Mouse (Mus musculus) intestine, postnatal 0 days (tissue): Measurements from ENCODE around the gene Yaf2. TPM values are rescaled to one million over a fixed set of nuclear protein-coding genes. Genes with fewer than 3 reads are reported as not detected.
"Not testable (repeated sequence)": the region's sequence is repeated elsewhere in the genome, so short reads cannot be mapped to it uniquely, and the experiment has no call there.

Source experiments
- ATAC-seq: fragments of 200-750 bp; cut with Nextera tagmentation; 2 replicates; pipeline ENCODE4 v1.8.0; 2017; ENCODE audit warnings: mild to moderate bottlenecking, moderate TSS enrichment, moderate library complexity
- H3K27ac ChIP-seq: fragments of 300-500 bp; sonication (generic); 2 replicates; pipeline ENCODE4 v1.5.1; 2014; ENCODE audit warnings: mild to moderate bottlenecking, low read depth, low read length, moderate library complexity
- H3K27me3 ChIP-seq: fragments of 300-500 bp; sonication (generic); replicated peaks from 2 replicates; pipeline ENCODE4 v1.6.1; 2014; ENCODE audit warnings: low read length, mixed read lengths; ENCODE audit not compliant: control insufficient read depth, insufficient read depth
- H3K36me3 ChIP-seq: fragments of 300-500 bp; sonication (generic); 2 replicates; pipeline ENCODE4 v1.6.1; 2014; ENCODE audit warnings: mild to moderate bottlenecking, moderate library complexity; ENCODE audit not compliant: control insufficient read depth, insufficient read depth
- H3K4me1 ChIP-seq: fragments of 300-500 bp; sonication (generic); replicated peaks from 2 replicates; pipeline ENCODE4 v1.6.1; 2014; ENCODE audit warnings: antibody characterized with exemption, low read length, mixed read lengths; ENCODE audit not compliant: control insufficient read depth, insufficient read depth
- H3K4me2 ChIP-seq: fragments of 300-500 bp; sonication (generic); replicated peaks from 2 replicates; pipeline ENCODE4 v1.6.1; 2014; ENCODE audit warnings: low read depth, mild to moderate bottlenecking, moderate library complexity
- H3K4me3 ChIP-seq: fragments of 300-500 bp; sonication (generic); 2 replicates; pipeline ENCODE4 v1.5.1; 2014; ENCODE audit warnings: low read depth, low read length
- H3K9ac ChIP-seq: fragments of 300-500 bp; sonication (generic); 2 replicates; pipeline ENCODE4 v1.6.1; 2014; ENCODE audit warnings: mild to moderate bottlenecking, low read depth, low read length
- H3K9me3 ChIP-seq: fragments of 300-500 bp; sonication (generic); 2 replicates; pipeline ENCODE4 v1.6.1; 2016; ENCODE audit warnings: mixed run types; ENCODE audit not compliant: control insufficient read depth
- CTCF ChIP-seq: sonication (generic); IDR thresholded peaks from 2 replicates; pipeline ENCODE4 v1.5.1; 2016; ENCODE audit warnings: low read depth, mild to moderate bottlenecking, control low read depth, antibody characterized with exemption, moderate library complexity
- WGBS: fragments of 180-500 bp; shearing (Covaris S2); extraction: QIAGEN DNeasy Blood & Tissue Kit; methylation state at CpG from one replicate; pipeline ENCODE4 v1.1.7; 2014; 5-methylcytosine and 5-hydroxymethylcytosine counted together
- polyA plus RNA-seq: library from polyadenylated mRNA; unstranded; fragments of >200 nt; fragmentation: Nextera tagmentation; extraction: Ambion mirVana; gene quantifications from 2 replicates; pipeline ENCODE4 v1.2.1, GENCODE M21; 2015

The Yaf2 gene
- polyA plus RNA-seq, 1 experiment from 2014 or later, result 45.0 TPM

DNA sequence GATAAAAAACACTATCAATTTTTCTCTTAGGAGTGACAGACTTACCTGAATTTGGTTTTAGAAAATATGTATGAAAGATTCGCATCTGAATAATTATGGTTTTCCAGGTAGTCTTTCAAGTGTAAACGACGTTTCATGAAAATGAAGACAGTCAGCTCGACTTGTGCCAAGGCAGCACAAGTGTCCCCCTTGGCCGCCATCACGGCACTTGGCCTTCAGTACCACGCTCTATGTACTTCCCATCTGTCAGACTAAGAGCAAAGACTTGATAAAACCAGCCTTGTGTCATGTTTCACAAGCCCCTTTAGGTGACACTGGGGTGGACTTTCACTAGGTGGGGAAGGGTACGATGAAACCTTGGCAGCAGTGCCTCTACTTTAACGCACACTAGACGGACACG, 5.5 kb downstream of the Yaf2 start:
- Histone ChIP-seq H3K9me3 (no peaks in the 10 kb centered on the region), H3K4me1 (no peaks in the 10 kb centered on the region), H3K27ac (no peak overlapping the region), H3K4me2 (no peak overlapping the region), H3K9ac (no peak overlapping the region), H3K27me3 (no peaks in the 10 kb centered on the region), H3K4me3 (no peak overlapping the region), H3K36me3 (peaks cover 12% of the 10 kb centered on the region)
- TF ChIP-seq CTCF, result no peak
- ATAC-seq, result no peak
- 94% methylated on average over 11 of the region's 11 CpGs for WGBS

DNA sequence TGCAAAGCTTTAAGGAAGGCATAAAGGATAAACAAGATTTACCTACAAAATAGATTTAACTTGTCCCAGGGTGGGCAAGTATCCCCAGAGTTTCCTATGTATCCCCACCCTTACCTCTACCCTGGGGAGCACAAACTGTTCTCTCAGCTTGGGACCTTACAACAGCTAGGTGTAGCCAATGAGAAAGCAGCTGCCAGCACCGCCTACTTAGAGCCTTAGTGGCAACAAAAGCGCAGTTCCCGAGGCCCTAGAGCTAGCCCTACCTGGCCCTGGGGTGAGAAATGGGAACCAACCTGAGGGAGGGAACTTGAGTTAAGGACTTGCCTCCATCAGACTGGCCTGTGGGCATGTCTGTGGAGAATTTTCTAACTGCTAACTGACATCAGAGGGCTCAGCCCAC, 9.5 kb downstream of the Yaf2 start:
- Histone ChIP-seq H3K36me3 (0 out of 2 replicates have a peak, but pooled peaks cover 4% of the 10 kb centered on the region), H3K9ac (no peak overlapping the region), H3K27ac (no peak overlapping the region), H3K27me3 (no peaks in the 10 kb centered on the region), H3K4me3 (no peak overlapping the region), H3K4me1 (no peaks in the 10 kb centered on the region), H3K9me3 (no peaks in the 10 kb centered on the region), H3K4me2 (no peak overlapping the region)
- ATAC-seq, result no peak
- WGBS, result 76% methylated on average over 3 of the region's 3 CpGs
- TF ChIP-seq CTCF, result no peak

DNA sequence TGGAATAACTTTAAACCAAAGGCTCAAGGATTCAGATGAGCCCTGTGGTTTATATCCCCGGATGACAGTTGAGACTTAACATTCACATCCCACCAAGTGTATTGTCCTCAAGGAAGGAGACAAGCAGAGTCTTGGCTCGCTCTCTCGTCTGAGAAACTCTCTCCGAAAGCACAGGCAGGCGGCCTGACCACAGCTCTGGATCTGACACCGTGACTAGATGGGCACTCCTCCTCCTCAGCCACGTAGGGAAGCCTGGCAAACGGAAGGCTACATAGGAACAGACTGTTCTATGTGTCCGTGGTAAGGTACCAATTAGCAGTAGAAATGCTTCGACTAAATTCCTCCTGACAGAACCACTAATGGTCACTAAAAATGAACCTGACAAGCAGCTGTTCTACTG, 10.1 kb downstream of the Yaf2 start:
- Histone ChIP-seq H3K4me2 (no peak overlapping the region), H3K36me3 (0 out of 2 replicates have a peak, but pooled peaks cover 4% of the 10 kb centered on the region), H3K27ac (no peak overlapping the region), H3K9me3 (no peaks in the 10 kb centered on the region), H3K27me3 (no peaks in the 10 kb centered on the region), H3K9ac (no peak overlapping the region), H3K4me1 (no peaks in the 10 kb centered on the region), H3K4me3 (no peak overlapping the region)
- no peak for TF ChIP-seq CTCF
- no peak for ATAC-seq
- 71% methylated on average over 10 of the region's 10 CpGs for WGBS

DNA sequence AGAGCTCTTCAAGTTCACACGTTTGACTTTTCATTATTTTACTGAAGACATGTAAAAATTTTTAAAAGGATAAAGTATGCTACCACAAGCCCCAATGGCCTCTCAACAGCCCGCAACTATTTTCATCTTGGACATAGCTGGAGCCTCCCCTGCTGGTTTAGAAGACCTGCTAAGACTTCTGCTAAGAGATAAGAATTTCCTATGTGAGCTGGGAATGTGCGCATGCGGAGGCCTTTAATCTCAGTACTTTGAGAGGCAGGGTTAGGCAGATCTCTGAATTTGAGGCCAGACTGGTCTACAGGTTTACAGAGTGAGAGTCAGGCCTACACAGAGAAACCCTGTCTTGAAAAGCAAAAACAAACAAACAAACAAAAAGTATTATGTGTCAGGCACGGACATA, 11.4 kb downstream of the Yaf2 start:
- WGBS, result 73% methylated on average over 5 of the region's 5 CpGs
- Histone ChIP-seq H3K27ac (no peak overlapping the region), H3K36me3 (0 out of 2 replicates have a peak, but pooled peaks cover 4% of the 10 kb centered on the region), H3K9me3 (no peaks in the 10 kb centered on the region), H3K4me1 (no peaks in the 10 kb centered on the region), H3K4me3 (no peak overlapping the region), H3K4me2 (no peak overlapping the region), H3K9ac (no peak overlapping the region), H3K27me3 (no peaks in the 10 kb centered on the region)
- TF ChIP-seq CTCF, result no peak
- no peak for ATAC-seq

DNA sequence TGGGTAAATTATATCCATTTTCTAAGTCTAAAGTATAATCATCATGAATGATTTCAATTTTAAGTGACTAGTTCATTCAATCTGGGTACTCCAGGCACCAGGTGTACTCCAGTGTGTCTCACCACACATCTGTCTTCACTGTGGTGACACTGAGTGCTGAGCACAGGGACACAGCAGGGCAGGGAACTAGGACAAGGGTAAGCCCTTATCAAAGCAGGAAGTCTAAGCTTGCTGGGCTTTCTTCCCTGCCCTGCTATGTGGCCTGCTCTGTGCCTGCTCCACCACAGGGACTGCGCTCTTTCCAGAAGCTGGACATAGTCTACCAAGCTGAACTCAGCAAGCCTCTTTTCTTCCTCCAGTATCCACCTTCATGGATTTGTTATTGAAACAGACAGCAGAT, 18.0 kb downstream of the Yaf2 start:
- ATAC-seq, result peak; percentile 95
- Histone ChIP-seq H3K9ac (no peak overlapping the region), H3K36me3 (no peaks in the 10 kb centered on the region), H3K4me1 (no peaks in the 10 kb centered on the region), H3K27ac (no peak overlapping the region), H3K4me3 (no peak overlapping the region), H3K4me2 (no peak overlapping the region), H3K27me3 (no peaks in the 10 kb centered on the region), H3K9me3 (no peaks in the 10 kb centered on the region)
- WGBS, result 48% methylated on average over 1 of the region's 1 CpGs
- 0 out of 2 replicates have a peak, but pooled peaks have one; percentile 10 for TF ChIP-seq CTCF

DNA sequence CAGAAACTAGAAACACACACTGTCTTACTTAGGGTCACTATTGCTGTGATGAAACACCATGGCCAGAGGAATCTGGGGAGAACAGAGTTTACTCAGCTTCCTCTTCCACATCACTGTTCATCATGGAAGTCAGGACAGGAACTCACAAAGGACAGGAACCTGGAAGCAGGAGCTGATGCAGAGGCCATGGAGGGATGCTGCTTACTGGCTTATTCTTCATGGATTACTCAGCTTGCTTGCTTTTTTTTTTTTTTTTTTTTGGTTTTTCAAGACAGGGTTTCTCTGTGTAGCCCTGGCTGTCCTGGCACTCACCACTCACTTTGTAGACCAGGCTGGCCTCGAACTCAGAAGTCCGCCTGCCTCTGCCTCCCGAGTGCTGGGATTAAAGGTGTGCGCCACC, 26.4 kb downstream of the Yaf2 start:
- WGBS, result 97% methylated on average over 4 of the region's 4 CpGs
- H3K4me2 ChIP-seq, ATAC-seq, H3K27me3 ChIP-seq, H3K27ac ChIP-seq, H3K4me1 ChIP-seq, H3K36me3 ChIP-seq, H3K9ac ChIP-seq, H3K4me3 ChIP-seq, H3K9me3 ChIP-seq: not testable (repeated sequence)

DNA sequence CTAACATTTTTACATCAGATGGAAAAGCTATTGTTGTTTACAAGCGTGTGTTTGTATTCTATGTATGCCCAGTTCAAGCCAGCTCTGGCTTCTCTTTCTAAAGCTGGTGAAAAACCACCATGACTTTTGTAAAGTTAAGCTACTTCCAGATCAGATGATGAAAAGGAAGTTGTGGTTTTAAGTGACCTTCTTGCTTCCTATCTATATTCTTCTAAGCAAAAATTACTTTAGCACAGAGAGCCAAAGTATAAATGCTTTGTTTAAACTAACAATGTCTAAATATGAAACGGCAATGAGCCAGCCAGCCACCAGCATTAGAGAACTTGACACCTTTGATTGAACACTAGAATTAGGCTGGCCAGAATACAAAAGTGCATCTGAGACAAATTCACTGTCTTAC, 38.5 kb downstream of the Yaf2 start:
- Histone ChIP-seq H3K9ac (no peak overlapping the region), H3K4me3 (no peak overlapping the region), H3K27me3 (no peaks in the 10 kb centered on the region), H3K9me3 (no peaks in the 10 kb centered on the region), H3K4me1 (no peaks in the 10 kb centered on the region), H3K27ac (no peak overlapping the region), H3K36me3 (no peaks in the 10 kb centered on the region), H3K4me2 (no peak overlapping the region)
- no peak for TF ChIP-seq CTCF
- 75% methylated on average over 2 of the region's 2 CpGs for WGBS
- ATAC-seq, result no peak
